Mouse (Mus musculus): ENCODE measurements around the gene C1qtnf9.

- TF ChIP-seq CTCF (IDR thresholded peaks at IDR 0.05) = no peak
- no peak for TF ChIP-seq EP300 (IDR thresholded peaks at IDR 0.05)
Observed at GRCm38 (mm10) chr14:60756271-60756670, 11.7 kb upstream of the C1qtnf9 start.

Data from lung, postnatal 0 days (tissue).